Mouse (Mus musculus) embryonic facial prominence, embryonic 14.5 days (tissue): Measurements from ENCODE around the gene Slc17a5. TPM values are rescaled to one million over a fixed set of nuclear protein-coding genes. Genes with fewer than 3 reads are reported as not detected.

ENCODE experiments used
- ATAC-seq: fragments of 200-750 bp; cut with Nextera tagmentation; 2 replicates; pipeline ENCODE4 v1.8.0; 2017; ENCODE audit warnings: low read depth, moderate number of reproducible peaks, moderate TSS enrichment
- DNase-seq: peaks from one replicate; pipeline ENCODE4 v3.0.0-alpha.2; 2015; ENCODE audit warnings: low spot score
- H3K27ac ChIP-seq: fragments of 300-500 bp; sonication (generic); replicated peaks from 2 replicates; pipeline ENCODE4 v1.5.1; 2014; ENCODE audit warnings: low read depth, mild to moderate bottlenecking, low read length, moderate library complexity
- H3K27me3 ChIP-seq: fragments of 300-500 bp; sonication (generic); replicated peaks from 2 replicates; pipeline ENCODE4 v1.6.1; 2014; ENCODE audit warnings: low read length; ENCODE audit not compliant: control insufficient read depth, insufficient read depth
- H3K36me3 ChIP-seq: fragments of 300-500 bp; sonication (generic); 2 replicates; pipeline ENCODE4 v1.6.1; 2014; ENCODE audit warnings: low read length, mixed read lengths; ENCODE audit not compliant: control insufficient read depth, insufficient read depth
- H3K4me1 ChIP-seq: fragments of 300-500 bp; sonication (generic); 2 replicates; pipeline ENCODE4 v1.6.1; 2014; ENCODE audit warnings: antibody characterized with exemption, low read length; ENCODE audit not compliant: control insufficient read depth, insufficient read depth
- H3K4me2 ChIP-seq: fragments of 300-500 bp; sonication (generic); 2 replicates; pipeline ENCODE4 v1.6.1; 2014; ENCODE audit warnings: low read depth, mild to moderate bottlenecking, low read length, moderate library complexity, mixed read lengths
- H3K4me3 ChIP-seq: fragments of 300-500 bp; sonication (generic); 2 replicates; pipeline ENCODE4 v1.5.1; 2014; ENCODE audit warnings: low read depth, mild to moderate bottlenecking, low read length
- H3K9ac ChIP-seq: fragments of 300-500 bp; sonication (generic); 2 replicates; pipeline ENCODE4 v1.6.1; 2014; ENCODE audit warnings: low read depth, mild to moderate bottlenecking, low read length, moderate library complexity, mixed read lengths
- H3K9me3 ChIP-seq: fragments of 300-500 bp; sonication (generic); 2 replicates; pipeline ENCODE4 v1.6.1; 2016; ENCODE audit warnings: low read length; ENCODE audit not compliant: control insufficient read depth
- WGBS: fragments of 180-500 bp; shearing (Covaris S2); extraction: QIAGEN DNeasy Blood & Tissue Kit; methylation state at CpG from one replicate; pipeline ENCODE4 v1.1.7; 2014; 5-methylcytosine and 5-hydroxymethylcytosine counted together
- polyA plus RNA-seq: library from polyadenylated mRNA; unstranded; fragments of >200 nt; fragmentation: Nextera tagmentation; extraction: Ambion mirVana; gene quantifications from 2 replicates; pipeline ENCODE4 v1.2.1, GENCODE M21; 2014

The Slc17a5 gene
- polyA plus RNA-seq, 1 experiment from 2014 or later, result 13.1 TPM

DNA sequence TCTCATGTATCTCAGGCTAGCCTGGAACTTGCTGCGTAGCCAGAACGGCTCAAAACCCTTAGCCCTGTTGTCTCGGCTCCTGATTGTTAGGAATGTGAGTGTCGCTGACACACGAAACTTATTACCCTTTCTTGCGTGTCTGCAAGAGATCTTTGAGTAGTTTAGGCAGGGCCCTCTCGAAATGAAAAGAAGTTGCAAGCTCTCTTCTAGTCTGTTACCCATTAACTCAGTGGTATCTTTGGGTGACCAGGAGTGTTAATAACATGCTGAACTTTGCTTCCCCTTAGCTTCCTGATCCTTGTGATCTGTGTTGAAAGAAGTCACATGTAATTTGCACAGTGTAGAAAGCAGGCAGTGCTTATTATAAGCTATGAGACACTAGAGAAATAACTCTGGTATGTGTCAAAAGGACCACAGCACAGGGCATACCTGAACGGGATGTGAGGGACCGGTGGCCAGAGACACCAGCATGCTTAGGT lies 55.5 kb downstream of the Slc17a5 start:
- no peak overlapping the region for H3K4me2 ChIP-seq
- H3K27ac ChIP-seq, result no peak overlapping the region; the same call in 1 of the 2 replicates
- no peaks in the 10 kb centered on the region for H3K36me3 ChIP-seq
- ATAC-seq (no peak), DNase-seq (no peak)
- H3K9me3 ChIP-seq, result no peaks in the 10 kb centered on the region
- no peak overlapping the region for H3K9ac ChIP-seq
- no peak overlapping the region for H3K4me3 ChIP-seq
- H3K27me3 ChIP-seq, result no peaks in the 10 kb centered on the region
- WGBS, result 39% methylated on average over 9 of the region's 9 CpGs
- 0 out of 2 replicates have a peak, but pooled peaks cover 9% of the 10 kb centered on the region for H3K4me1 ChIP-seq

- WGBS, result 25% methylated on average over 5 of the region's 5 CpGs
- ATAC-seq, result no peak
- Histone ChIP-seq H3K9me3 (no peaks in the 10 kb centered on the region), H3K27me3 (no peaks in the 10 kb centered on the region), H3K4me3 (no peak overlapping the region), H3K9ac (no peak overlapping the region), H3K4me2 (no peak overlapping the region), H3K27ac (no peak overlapping the region; the same call in 1 of the 2 replicates), H3K36me3 (no peaks in the 10 kb centered on the region), H3K4me1 (0 out of 2 replicates have a peak, but pooled peaks cover 9% of the 10 kb centered on the region)
- peak; percentile 55 for DNase-seq
These were observed 56.0 kb downstream of the Slc17a5 start for GRCm38 (mm10) chr9:78531816-78532215.

GRCm38 (mm10) chr9:78527767-78528381 lies 60.0 kb downstream of the Slc17a5 start:
- Histone ChIP-seq H3K4me1 (0 out of 2 replicates have a peak, but pooled peaks cover 9% of the 10 kb centered on the region), H3K36me3 (no peaks in the 10 kb centered on the region), H3K27ac (peak overlapping the region; percentile 85), H3K27me3 (no peaks in the 10 kb centered on the region), H3K9me3 (no peaks in the 10 kb centered on the region), H3K4me3 (peak overlapping the region; percentile 49), H3K9ac (peak overlapping the region; percentile 65), H3K4me2 (peak overlapping the region; percentile 85)
- peak; percentile 70 for ATAC-seq
- peak; percentile 76 for DNase-seq
- 2% methylated on average over 16 of the region's 16 CpGs for WGBS

GRCm38 (mm10) chr9:78527301-78527761 lies 60.5 kb downstream of the Slc17a5 start:
- Histone ChIP-seq H3K9ac (peak overlapping the region; percentile 65), H3K4me1 (0 out of 2 replicates have a peak, but pooled peaks cover 9% of the 10 kb centered on the region), H3K36me3 (no peaks in the 10 kb centered on the region), H3K4me3 (peak overlapping the region; percentile 49), H3K4me2 (peak overlapping the region; percentile 85), H3K27me3 (no peaks in the 10 kb centered on the region), H3K27ac (peak overlapping the region; percentile 85), H3K9me3 (no peaks in the 10 kb centered on the region)
- ATAC-seq (peak; percentile 87), DNase-seq (peak; percentile 91)
- WGBS, result under 1% methylated on average over 23 of the region's 24 CpGs

DNA sequence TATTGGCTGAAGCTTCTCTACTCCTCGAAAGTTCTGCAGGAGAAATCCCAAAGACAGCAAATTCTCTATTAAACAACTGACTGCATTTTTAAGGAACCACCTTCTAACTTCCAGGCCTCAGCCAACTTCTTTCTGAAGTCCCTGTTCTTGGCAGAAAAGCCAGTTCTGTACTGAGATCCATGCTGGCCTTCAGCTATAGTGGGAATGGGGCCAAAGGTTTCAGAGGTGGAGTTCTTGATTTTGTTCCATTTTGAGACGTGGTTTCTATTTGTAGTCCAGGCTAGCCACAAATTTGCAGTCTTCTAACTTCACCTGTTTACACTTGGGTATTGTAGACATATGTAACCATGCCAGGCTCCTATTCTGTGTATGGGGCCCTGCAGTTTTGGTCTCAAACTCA lies 61.6 kb downstream of the Slc17a5 start:
- Histone ChIP-seq H3K4me2 (no peak overlapping the region), H3K4me3 (no peak overlapping the region), H3K27me3 (no peaks in the 10 kb centered on the region), H3K27ac (no peak overlapping the region), H3K4me1 (peaks cover 4% of the 10 kb centered on the region; the same call in 1 of the 2 replicates), H3K9me3 (no peaks in the 10 kb centered on the region), H3K9ac (no peak overlapping the region), H3K36me3 (no peaks in the 10 kb centered on the region)
- no peak for DNase-seq
- 84% methylated on average over 2 of the region's 2 CpGs for WGBS
- ATAC-seq, result no peak

DNA sequence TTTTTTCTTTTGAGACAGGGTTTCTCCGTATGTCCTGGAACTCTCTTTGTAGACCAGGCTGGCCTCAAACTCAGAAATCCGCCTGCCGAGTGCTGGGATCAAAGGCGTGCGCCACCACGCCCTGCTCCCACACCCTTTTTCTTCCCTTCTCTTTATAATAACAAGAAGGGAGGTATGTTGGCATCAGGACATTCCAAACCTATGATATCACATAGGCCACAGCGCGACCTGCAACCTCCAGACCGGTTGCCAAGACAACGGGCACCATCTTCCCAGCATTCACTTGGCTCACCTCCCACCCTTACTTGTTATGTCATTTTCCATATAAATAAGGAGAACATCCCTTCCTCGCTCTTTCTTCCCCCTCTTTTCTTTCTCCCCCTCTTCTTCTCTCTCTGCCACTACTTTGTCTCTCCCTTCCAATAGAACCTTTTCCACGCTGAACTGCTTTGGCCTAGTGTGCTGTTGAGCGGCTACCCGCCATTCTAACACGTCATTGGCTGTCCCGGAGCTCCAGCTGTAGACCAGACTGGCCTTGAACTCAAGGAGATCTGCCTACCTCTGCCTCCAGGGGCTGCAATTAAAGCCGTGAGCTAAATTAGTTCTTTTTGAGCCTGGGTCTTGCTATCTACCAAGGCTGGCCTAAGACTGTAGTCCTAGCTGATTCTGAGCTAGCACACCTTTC lies 62.2 kb downstream of the Slc17a5 start:
- Histone ChIP-seq H3K4me2 (no peak overlapping the region), H3K27ac (no peak overlapping the region), H3K4me3 (no peak overlapping the region), H3K9ac (no peak overlapping the region), H3K4me1 (peaks cover 10% of the 10 kb centered on the region), H3K9me3 (no peaks in the 10 kb centered on the region), H3K36me3 (no peaks in the 10 kb centered on the region), H3K27me3 (no peaks in the 10 kb centered on the region)
- DNase-seq (no peak), ATAC-seq (no peak)
- 94% methylated on average over 17 of the region's 17 CpGs for WGBS

- peak overlapping the region; percentile 43; the same call in 1 of the 2 replicates for H3K9ac ChIP-seq
- peak overlapping the region; percentile 39 for H3K4me3 ChIP-seq
- H3K4me1 ChIP-seq, result peaks cover 14% of the 10 kb centered on the region
- DNase-seq, result no peak
- no peaks in the 10 kb centered on the region for H3K9me3 ChIP-seq
- 36% methylated on average over 14 of the region's 14 CpGs for WGBS
- peak overlapping the region; percentile 92 for H3K4me2 ChIP-seq
- ATAC-seq, result no peak
- H3K27me3 ChIP-seq, result no peaks in the 10 kb centered on the region
- H3K27ac ChIP-seq, result 0 out of 2 replicates have a peak overlapping the region, but pooled peaks have one; percentile 10
- H3K36me3 ChIP-seq, result no peaks in the 10 kb centered on the region
These were observed 66.2 kb downstream of the Slc17a5 start for GRCm38 (mm10) chr9:78521689-78522088.

- H3K4me3 ChIP-seq, result peak overlapping the region; percentile 39
- no peaks in the 10 kb centered on the region for H3K36me3 ChIP-seq
- ATAC-seq (peak; percentile 56), DNase-seq (peak; percentile 63)
- no peaks in the 10 kb centered on the region for H3K27me3 ChIP-seq
- H3K4me1 ChIP-seq, result peaks cover 14% of the 10 kb centered on the region
- no peaks in the 10 kb centered on the region for H3K9me3 ChIP-seq
- WGBS, result 4% methylated on average over 40 of the region's 40 CpGs
- peak overlapping the region; percentile 10; the same call in 1 of the 2 replicates for H3K27ac ChIP-seq
- H3K9ac ChIP-seq, result peak overlapping the region; percentile 43
- peak overlapping the region; percentile 92 for H3K4me2 ChIP-seq
These were observed 66.8 kb downstream of the Slc17a5 start for GRCm38 (mm10) chr9:78520780-78521601.
